Mouse (Mus musculus): Measurements from ENCODE around the gene 4930404N11Rik. TPM values are rescaled to one million over a fixed set of nuclear protein-coding genes. Genes with fewer than 3 reads are reported as not detected.

4930404N11Rik gene
- polyA plus RNA-seq, 1 experiment from 2014 or later, result 16.5 TPM

DNA sequence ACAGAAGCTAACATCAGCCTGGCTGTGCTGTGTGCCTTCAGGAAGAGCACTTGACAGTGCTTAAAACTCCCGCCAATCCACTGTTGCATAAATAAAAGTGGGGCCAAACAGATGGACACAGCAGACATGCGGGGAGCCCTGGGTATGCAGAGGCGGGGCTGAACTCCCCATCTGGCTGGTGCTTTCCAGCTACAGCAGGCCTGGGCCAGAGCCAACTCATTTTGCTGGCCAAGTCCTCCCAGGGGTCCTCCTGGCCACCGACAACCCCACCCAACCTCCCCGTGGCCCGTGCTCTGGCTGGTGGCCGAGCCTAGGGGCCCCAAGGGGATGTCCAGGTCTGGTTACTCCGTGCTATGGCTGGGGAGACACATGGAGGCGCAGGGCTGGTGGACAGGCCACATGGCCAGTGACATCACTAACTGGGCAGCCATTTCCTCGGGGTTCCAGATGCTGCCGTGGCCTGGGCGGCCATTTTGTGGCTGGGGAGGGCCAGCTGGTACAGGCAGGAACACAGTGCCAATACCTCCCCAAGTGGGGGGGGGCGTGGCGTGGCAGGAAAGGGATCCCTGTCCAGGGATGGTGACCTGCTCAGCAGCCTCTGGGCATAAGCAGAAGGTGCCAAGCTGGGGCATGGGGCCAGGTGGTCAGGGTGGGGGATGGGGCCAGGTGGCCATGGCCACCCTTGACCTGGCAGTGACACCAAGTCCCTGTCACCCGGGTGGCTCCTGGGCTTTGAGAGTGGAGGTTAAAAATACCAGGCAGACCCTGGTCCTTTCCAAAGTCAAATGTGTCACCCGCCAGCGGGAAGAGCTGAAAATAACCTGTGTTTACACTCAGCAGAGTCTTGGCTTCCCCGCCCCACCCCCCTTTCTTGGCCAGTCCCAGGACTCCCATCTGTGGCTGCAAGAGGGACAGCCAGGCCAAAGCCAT lies 46.1 kb upstream of the 4930404N11Rik start:
- Histone ChIP-seq H3K27ac (replicated peaks) (peak overlapping the region; percentile 93), H3K9me3 (ENCODE audit: control insufficient read depth, low read length) (no peaks in the 10 kb centered on the region), H3K4me1 (replicated peaks; ENCODE audit: control insufficient read depth, insufficient read depth) (peaks cover 31% of the 10 kb centered on the region), H3K36me3 (ENCODE audit: control insufficient read depth, insufficient read depth, low read length) (peaks cover 11% of the 10 kb centered on the region), H3K9ac (ENCODE audit: low read length) (peak overlapping the region; percentile 41; the same call in 1 of the 2 replicates), H3K4me2 (replicated peaks; ENCODE audit: low read depth) (peak overlapping the region; percentile 34), H3K27me3 (ENCODE audit: control insufficient read depth, insufficient read depth, low read length) (no peaks in the 10 kb centered on the region), H3K4me3 (ENCODE audit: low read depth, low read length) (no peak overlapping the region)
- DNase-seq (ENCODE audit: low spot score), result peak; percentile 65
- TF ChIP-seq EP300 (optimal IDR thresholded peaks at IDR 0.05) (no peak), CTCF (IDR thresholded peaks at IDR 0.05; ENCODE audit: low read depth) (no peak)
- WGBS, result 41% methylated on average over 18 of the region's 18 CpGs
- ATAC-seq (ENCODE audit: low FRiP score, low TSS enrichment), result peak; percentile 11

DNA sequence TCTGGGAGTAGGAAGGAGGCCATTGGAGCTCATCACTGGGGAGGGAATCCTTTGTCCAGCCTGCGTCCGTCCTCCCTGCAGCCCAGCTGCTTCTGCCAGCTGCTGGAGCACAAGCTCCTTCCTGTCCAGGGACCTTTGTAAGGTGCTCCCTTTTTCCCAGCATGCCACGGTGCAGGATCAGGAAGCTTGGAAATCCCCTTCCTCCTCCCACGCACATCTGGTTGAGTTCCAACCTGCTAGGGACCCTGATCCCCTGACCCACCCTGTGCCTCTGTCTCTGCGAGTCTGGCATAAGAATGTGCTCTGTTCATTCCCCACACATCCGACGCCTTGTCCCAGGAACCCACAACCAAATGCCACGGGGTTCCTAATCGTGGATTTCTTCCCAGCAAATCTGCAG lies 45.4 kb upstream of the 4930404N11Rik start:
- Histone ChIP-seq H3K4me3 (ENCODE audit: low read depth, low read length) (no peak overlapping the region), H3K27ac (replicated peaks) (peak overlapping the region; percentile 93), H3K27me3 (ENCODE audit: control insufficient read depth, insufficient read depth, low read length) (no peaks in the 10 kb centered on the region), H3K4me2 (replicated peaks; ENCODE audit: low read depth) (0 out of 2 replicates have a peak overlapping the region, but pooled peaks have one; percentile 11), H3K4me1 (replicated peaks; ENCODE audit: control insufficient read depth, insufficient read depth) (peaks cover 31% of the 10 kb centered on the region), H3K9ac (ENCODE audit: low read length) (no peak overlapping the region), H3K36me3 (ENCODE audit: control insufficient read depth, insufficient read depth, low read length) (peaks cover 18% of the 10 kb centered on the region), H3K9me3 (ENCODE audit: control insufficient read depth, low read length) (no peaks in the 10 kb centered on the region)
- DNase-seq (ENCODE audit: low spot score) (no peak), ATAC-seq (ENCODE audit: low FRiP score, low TSS enrichment) (no peak)
- 58% methylated on average over 9 of the region's 9 CpGs for WGBS
- no peak for TF ChIP-seq EP300 (optimal IDR thresholded peaks at IDR 0.05)
- TF ChIP-seq CTCF (IDR thresholded peaks at IDR 0.05; ENCODE audit: low read depth), result no peak

GRCm38 (mm10) chr10:81410350-81410749 lies 44.7 kb upstream of the 4930404N11Rik start:
- H3K36me3 ChIP-seq (ENCODE audit: control insufficient read depth, insufficient read depth, low read length), result peaks cover 23% of the 10 kb centered on the region
- DNase-seq (ENCODE audit: low spot score), result no peak
- H3K27me3 ChIP-seq (ENCODE audit: control insufficient read depth, insufficient read depth, low read length), result no peaks in the 10 kb centered on the region
- TF ChIP-seq CTCF (IDR thresholded peaks at IDR 0.05; ENCODE audit: low read depth) (no peak), EP300 (optimal IDR thresholded peaks at IDR 0.05) (no peak)
- peaks cover 25% of the 10 kb centered on the region for H3K4me1 ChIP-seq (replicated peaks; ENCODE audit: control insufficient read depth, insufficient read depth)
- H3K4me2 ChIP-seq (replicated peaks; ENCODE audit: low read depth), result no peak overlapping the region
- no peaks in the 10 kb centered on the region for H3K9me3 ChIP-seq (ENCODE audit: control insufficient read depth, low read length)
- H3K4me3 ChIP-seq (ENCODE audit: low read depth, low read length), result no peak overlapping the region
- H3K9ac ChIP-seq (ENCODE audit: low read length), result no peak overlapping the region
- peak overlapping the region; percentile 93 for H3K27ac ChIP-seq (replicated peaks)
- 64% methylated on average over 4 of the region's 4 CpGs for WGBS
- no peak for ATAC-seq (ENCODE audit: low FRiP score, low TSS enrichment)

DNA sequence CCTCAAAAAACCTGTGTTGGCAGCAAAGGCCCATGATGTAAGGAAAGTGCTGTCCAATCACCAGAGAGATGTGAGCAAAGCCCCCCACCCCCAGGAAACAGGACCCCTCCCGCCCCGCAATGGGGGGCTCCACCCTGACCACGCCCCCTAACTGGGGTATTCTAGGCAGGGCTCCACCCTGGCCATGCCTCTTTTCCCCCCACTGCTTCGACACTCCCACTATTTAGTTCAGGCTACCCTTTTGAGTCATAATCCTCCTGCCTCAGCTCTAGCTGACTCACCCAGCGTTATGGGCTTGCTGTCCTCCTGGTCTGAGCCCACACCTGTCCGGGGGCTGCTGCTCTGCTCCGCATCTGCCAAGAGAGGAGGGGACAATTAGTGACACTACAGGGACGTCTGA lies 43.7 kb upstream of the 4930404N11Rik start:
- no peak for TF ChIP-seq EP300 (optimal IDR thresholded peaks at IDR 0.05)
- no peak for TF ChIP-seq CTCF (IDR thresholded peaks at IDR 0.05; ENCODE audit: low read depth)
- DNase-seq (ENCODE audit: low spot score) (no peak), ATAC-seq (ENCODE audit: low FRiP score, low TSS enrichment) (no peak)
- 32% methylated on average over 8 of the region's 8 CpGs for WGBS
- H3K9ac ChIP-seq (ENCODE audit: low read length), result no peak overlapping the region
- peaks cover 26% of the 10 kb centered on the region for H3K36me3 ChIP-seq (ENCODE audit: control insufficient read depth, insufficient read depth, low read length)
- no peaks in the 10 kb centered on the region for H3K27me3 ChIP-seq (ENCODE audit: control insufficient read depth, insufficient read depth, low read length)
- H3K4me2 ChIP-seq (replicated peaks; ENCODE audit: low read depth), result no peak overlapping the region
- peak overlapping the region; percentile 30; the same call in 1 of the 2 replicates for H3K27ac ChIP-seq (replicated peaks)
- H3K4me1 ChIP-seq (replicated peaks; ENCODE audit: control insufficient read depth, insufficient read depth), result peaks cover 18% of the 10 kb centered on the region
- H3K9me3 ChIP-seq (ENCODE audit: control insufficient read depth, low read length), result no peaks in the 10 kb centered on the region
- H3K4me3 ChIP-seq (ENCODE audit: low read depth, low read length), result no peak overlapping the region

GRCm38 (mm10) chr10:81408871-81409291 lies 43.3 kb upstream of the 4930404N11Rik start:
- H3K9ac ChIP-seq (ENCODE audit: low read length), result no peak overlapping the region
- no peaks in the 10 kb centered on the region for H3K9me3 ChIP-seq (ENCODE audit: control insufficient read depth, low read length)
- DNase-seq (ENCODE audit: low spot score), result peak; percentile 91
- H3K27me3 ChIP-seq (ENCODE audit: control insufficient read depth, insufficient read depth, low read length), result no peaks in the 10 kb centered on the region
- H3K4me1 ChIP-seq (replicated peaks; ENCODE audit: control insufficient read depth, insufficient read depth), result peaks cover 16% of the 10 kb centered on the region
- H3K4me3 ChIP-seq (ENCODE audit: low read depth, low read length), result no peak overlapping the region
- H3K36me3 ChIP-seq (ENCODE audit: control insufficient read depth, insufficient read depth, low read length), result peaks cover 29% of the 10 kb centered on the region
- H3K27ac ChIP-seq (replicated peaks), result peak overlapping the region; percentile 30
- WGBS, result 30% methylated on average over 9 of the region's 9 CpGs
- H3K4me2 ChIP-seq (replicated peaks; ENCODE audit: low read depth), result no peak overlapping the region
- ATAC-seq (ENCODE audit: low FRiP score, low TSS enrichment), result peak; percentile 69
- TF ChIP-seq EP300 (optimal IDR thresholded peaks at IDR 0.05) (no peak), CTCF (IDR thresholded peaks at IDR 0.05; ENCODE audit: low read depth) (peak; percentile 93)

DNA sequence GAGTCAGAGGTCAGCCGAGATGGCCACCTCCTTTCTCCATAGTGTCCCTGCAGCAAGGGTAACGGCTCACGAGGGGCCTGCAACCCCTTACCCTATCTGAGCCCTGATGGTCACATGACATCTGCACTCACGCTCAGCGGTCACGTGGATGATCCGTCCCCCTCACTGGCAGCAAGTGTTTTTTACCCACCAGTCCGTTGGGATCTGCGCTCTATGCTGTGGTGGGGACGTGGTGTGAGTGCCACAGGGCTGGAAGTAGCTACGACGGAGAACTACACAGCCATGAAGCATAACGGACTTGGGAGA lies 42.8 kb upstream of the 4930404N11Rik start:
- H3K4me3 ChIP-seq (ENCODE audit: low read depth, low read length), result no peak overlapping the region
- H3K9ac ChIP-seq (ENCODE audit: low read length), result no peak overlapping the region
- H3K36me3 ChIP-seq (ENCODE audit: control insufficient read depth, insufficient read depth, low read length), result peaks cover 29% of the 10 kb centered on the region
- peaks cover 17% of the 10 kb centered on the region for H3K4me1 ChIP-seq (replicated peaks; ENCODE audit: control insufficient read depth, insufficient read depth)
- no peaks in the 10 kb centered on the region for H3K27me3 ChIP-seq (ENCODE audit: control insufficient read depth, insufficient read depth, low read length)
- TF ChIP-seq CTCF (IDR thresholded peaks at IDR 0.05; ENCODE audit: low read depth), result no peak
- H3K9me3 ChIP-seq (ENCODE audit: control insufficient read depth, low read length), result no peaks in the 10 kb centered on the region
- 69% methylated on average over 13 of the region's 13 CpGs for WGBS
- H3K4me2 ChIP-seq (replicated peaks; ENCODE audit: low read depth), result no peak overlapping the region
- peak overlapping the region; percentile 30; the same call in 1 of the 2 replicates for H3K27ac ChIP-seq (replicated peaks)
- no peak for DNase-seq (ENCODE audit: low spot score)
- no peak; the same call in 1 of the 2 replicates for ATAC-seq (ENCODE audit: low FRiP score, low TSS enrichment)
